Mouse (Mus musculus): Measurements from ENCODE around the gene Ccr10.

- TF ChIP-seq CTCF (IDR thresholded peaks at IDR 0.05; ENCODE audit: low read depth) (no peak), EP300 (IDR thresholded peaks at IDR 0.05; ENCODE audit: low read depth) (no peak)
Measured at GRCm38 (mm10) chr11:101149178-101150105, 25.8 kb downstream of the Ccr10 start.

Measured in liver, embryonic 14.5 days (tissue).